Mouse (Mus musculus): ENCODE data around the gene Hoxd13.

Gene Hoxd13

DNA sequence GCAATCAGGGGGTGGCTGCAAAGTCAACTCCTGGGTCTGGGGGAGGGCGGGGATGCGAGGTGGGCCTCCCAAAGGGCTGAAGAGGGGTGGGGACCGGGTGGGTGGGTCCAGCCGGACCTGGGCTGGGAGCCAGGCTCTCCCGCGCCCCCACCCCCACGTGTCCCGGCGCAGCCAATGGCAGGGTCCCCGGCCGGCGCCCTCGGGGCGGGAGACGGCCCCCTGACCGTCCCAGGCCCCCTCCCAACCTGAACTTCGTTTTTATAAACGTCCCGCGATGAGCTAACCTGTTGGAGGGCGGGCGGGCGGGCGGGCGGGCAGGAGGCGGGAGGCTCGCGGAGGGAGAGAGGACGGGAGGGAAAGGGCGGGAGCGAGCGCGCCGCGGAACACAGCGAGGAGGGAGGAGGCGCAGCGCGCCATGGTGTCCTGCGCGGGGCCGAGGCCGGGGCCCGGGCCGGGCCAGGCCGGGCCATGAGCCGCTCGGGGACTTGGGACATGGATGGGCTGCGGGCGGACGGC lies at the start of gene Hoxd13:
Hoxd13 (plus strand) TSS at position 469 of the 516 bp plus-strand sequence.
- ATAC-seq (ENCODE audit: low TSS enrichment) = no peak

DNA sequence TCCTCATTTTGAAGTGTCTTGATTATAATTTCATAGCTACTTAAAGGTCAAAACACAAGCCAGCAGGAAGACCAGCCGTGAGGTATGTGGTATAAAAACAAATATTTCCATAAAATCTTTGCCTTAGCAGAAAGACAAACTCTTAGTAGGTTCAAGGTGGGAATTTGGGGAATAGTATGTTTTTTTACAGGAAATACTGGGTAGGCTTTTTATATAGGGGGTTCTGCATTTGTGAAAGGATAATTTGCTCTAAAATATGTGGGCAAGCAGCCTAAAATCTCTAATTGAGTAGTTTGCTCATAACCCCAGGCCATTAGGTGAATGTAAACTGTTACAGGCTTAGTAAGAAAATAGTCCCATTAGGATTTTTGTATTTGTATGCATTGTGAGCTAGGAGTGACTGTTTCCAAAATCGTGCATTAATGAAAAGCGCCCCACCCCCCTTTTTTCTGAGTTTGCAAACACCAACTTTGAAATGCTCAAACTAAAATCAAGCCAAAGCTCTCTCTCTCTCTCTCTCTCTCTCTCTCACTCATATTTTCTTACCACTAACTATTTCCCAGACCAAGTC lies 48.3 kb upstream of the Hoxd13 start:
- ATAC-seq (ENCODE audit: low TSS enrichment) = no peak

GRCm38 (mm10) chr2:74620368-74620767 lies 47.7 kb upstream of the Hoxd13 start:
- ATAC-seq (ENCODE audit: low TSS enrichment) = no peak

- no peak for ATAC-seq (ENCODE audit: low TSS enrichment)
Observed at GRCm38 (mm10) chr2:74635412-74635811, 32.7 kb upstream of the Hoxd13 start.

DNA sequence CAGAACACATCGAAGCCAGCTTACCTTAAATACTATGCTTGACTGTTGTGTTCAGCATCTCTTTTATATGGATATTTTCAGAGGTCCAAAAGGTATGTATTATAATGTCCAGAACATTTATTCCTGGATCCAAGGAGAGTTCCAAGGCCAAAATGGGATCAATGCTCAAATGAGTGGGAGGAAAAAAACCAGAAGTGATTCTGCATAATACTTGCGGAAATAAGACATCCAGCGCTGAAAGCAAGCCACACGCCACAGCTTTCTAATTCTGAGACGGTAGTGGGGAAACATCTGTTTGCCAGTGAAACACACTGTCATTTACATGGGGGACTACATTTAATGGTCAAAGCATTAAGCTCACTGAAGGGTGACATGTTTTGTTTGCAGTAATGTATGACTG lies 25.7 kb upstream of the Hoxd13 start:
- ATAC-seq (ENCODE audit: low TSS enrichment) = no peak

- no peak for ATAC-seq (ENCODE audit: low TSS enrichment)
Observed at GRCm38 (mm10) chr2:74645631-74646030, 22.5 kb upstream of the Hoxd13 start.

GRCm38 (mm10) chr2:74647082-74647864 lies 20.8 kb upstream of the Hoxd13 start:
- no peak for ATAC-seq (ENCODE audit: low TSS enrichment)

DNA sequence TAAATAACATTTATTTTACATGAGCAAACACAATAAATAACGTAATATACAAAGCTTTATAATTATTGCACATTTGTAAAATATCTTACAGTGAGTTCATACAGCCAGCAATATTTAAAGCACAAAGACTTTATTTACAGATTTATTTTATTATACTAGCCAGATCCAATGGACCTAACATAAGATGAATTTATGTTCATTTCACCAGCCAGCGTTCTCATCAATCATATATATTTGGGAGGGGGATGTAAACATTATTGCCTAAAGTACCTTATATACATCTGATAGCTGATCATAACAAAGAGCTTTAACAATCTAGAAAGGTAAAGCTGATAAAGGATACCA lies 15.1 kb upstream of the Hoxd13 start:
- no peak for ATAC-seq (ENCODE audit: low TSS enrichment)

- ATAC-seq (ENCODE audit: low TSS enrichment) = no peak
Observed at GRCm38 (mm10) chr2:74653781-74654535, 14.2 kb upstream of the Hoxd13 start.

DNA sequence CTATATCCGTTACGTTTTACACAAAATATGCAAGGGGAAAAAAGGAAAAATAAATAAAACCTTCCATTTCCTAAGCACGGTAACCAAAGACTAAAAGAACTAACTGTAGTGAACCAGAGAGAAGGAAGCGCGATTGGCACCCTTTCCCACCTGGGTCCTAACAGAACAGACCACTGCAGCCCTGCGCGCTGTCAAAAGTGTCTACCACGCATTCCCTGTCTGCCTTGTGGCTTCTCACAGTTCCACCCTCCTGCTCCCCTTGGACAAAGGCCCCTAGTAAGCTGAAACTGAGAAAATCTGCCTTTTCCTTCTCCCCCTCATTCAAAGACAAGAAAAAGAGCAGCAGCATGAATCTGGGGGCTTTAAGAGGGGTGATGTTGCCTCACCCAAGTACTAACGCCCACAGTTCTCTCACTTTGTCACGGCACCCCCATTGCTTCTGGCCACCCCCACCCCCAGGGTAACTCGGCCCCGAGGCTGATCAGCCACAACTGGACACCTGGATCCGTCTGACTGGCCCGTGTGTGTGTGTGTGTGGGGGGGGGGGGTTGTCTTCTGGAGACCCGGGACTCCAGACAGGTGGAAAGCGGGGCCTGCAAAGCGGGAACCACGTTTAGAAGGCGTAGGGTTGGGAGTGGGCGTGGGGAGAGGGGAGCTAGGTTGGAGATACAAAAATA lies 13.2 kb upstream of the Hoxd13 start:
- no peak for ATAC-seq (ENCODE audit: low TSS enrichment)

DNA sequence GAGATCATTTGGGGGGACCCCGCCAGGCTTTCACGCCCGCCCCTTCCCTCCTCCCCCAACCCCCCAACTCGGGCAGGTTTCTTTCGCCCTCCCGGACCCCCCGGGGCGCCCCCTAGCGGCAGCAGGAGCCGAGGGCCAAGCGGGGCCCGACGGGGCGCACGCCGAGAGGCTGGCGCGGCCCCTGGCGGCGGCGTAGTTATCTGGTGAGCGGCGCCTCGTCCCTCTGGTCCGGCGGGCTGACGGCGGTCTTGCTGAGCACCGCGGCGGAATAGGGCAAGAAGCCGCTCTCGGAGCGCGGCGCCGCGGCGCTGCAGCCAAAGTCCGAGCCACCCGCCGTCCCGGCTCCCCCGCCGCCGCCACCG lies 12.7 kb upstream of the Hoxd13 start:
- ATAC-seq (ENCODE audit: low TSS enrichment) = no peak

DNA sequence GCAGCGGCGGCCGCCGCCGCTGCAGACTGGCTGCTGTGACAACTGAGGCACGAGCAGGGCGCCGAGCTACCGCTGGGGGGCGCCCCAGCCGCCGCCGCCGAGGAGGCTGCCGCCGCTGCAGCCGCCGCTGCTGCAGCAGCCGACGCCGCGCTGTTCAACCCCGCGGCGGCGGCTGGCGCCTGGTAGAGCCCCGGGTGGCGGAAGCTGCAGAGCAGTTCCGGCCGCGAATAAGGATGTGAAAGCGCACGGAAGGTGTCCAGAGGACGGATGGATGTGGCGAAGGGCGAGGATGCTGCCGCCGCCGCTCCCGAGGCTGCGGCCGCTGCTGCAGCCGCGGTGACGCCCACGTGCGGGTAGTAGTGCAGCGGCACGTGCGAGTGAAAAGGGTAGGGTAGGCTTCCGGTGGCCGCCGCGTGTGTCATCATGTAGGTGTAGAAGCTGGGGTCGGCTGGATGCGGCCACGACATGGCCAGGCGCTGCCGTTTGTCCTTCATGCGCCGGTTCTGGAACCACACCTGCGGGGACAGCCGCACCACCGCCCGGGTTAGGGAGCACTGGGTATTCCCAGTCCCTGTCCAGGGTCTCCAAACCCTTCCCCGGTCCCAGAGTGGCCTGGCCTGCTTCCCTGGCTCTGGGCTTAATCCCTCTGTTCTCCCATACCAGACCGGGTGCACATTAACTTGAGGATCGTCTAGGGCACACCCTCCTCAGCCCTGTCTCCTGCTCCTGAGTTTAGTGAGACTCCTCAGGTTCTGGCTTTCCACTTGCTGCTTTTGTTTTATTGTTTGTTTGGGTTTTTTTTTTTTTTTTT lies 12.1 kb upstream of the Hoxd13 start:
- ATAC-seq (ENCODE audit: low TSS enrichment) = no peak

DNA sequence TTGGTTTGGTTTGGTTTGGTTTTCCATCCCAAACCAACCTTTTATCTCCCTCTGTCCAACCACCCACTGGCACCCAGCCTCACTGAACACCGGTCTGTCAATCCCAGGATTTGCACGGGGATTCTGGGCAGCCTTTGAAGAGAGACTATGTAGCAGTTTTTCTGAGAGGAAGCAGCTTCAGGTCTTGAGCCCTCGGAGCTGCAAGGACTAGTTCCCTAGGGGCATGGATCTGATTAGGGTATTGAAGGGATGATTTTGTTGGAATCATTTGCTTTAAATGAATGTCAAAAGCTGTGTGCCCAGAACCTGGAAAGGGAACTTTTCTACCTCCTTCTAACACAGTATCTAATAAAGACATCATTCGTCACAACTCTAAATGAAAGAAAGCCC lies 11.5 kb upstream of the Hoxd13 start:
- ATAC-seq (ENCODE audit: low TSS enrichment) = no peak

- ATAC-seq (ENCODE audit: low TSS enrichment) = no peak
Observed at GRCm38 (mm10) chr2:74657251-74658023, 10.7 kb upstream of the Hoxd13 start.

- no peak for ATAC-seq (ENCODE audit: low TSS enrichment)
Observed at GRCm38 (mm10) chr2:74658024-74658666, 10.0 kb upstream of the Hoxd13 start.

- no peak for ATAC-seq (ENCODE audit: low TSS enrichment)
Observed at GRCm38 (mm10) chr2:74658667-74659371, 9.3 kb upstream of the Hoxd13 start.

DNA sequence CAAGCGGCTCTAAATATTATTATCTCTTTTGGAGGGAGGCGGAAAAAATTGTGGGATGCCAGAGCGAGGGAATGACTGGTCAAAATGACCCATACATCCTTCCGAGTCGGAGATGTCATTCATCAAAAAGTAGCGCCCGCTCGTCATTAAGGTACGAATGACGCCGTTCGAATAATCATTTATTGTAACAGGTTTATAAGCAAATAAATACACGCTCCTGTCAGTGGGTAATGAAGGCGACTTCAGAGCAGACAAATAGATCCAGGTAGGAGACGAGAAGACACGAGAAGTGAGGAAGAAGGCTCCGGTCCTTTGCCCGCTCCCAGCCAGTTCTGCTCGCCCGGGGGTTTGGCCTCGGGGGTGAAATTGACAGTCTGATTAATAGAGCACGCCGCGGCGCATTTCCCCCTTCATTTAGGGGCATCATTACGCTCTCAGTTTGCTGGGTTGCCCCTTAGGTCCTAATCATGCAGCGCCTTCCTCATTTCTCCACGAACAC lies 8.6 kb upstream of the Hoxd13 start, which contains the start of gene Evx2:
Evx2 (minus strand) TSS at position 51 of the 499 bp plus-strand sequence.
- ATAC-seq (ENCODE audit: low TSS enrichment) = no peak

GRCm38 (mm10) chr2:74660421-74661375 lies 7.4 kb upstream of the Hoxd13 start:
- no peak for ATAC-seq (ENCODE audit: low TSS enrichment)
